Mouse (Mus musculus): Measurements from ENCODE around the gene Slc17a1. TPM values are rescaled to one million over a fixed set of nuclear protein-coding genes. Genes with fewer than 3 reads are reported as not detected.
A peak's percentile ranks its signal among the peaks of the same experiment; 100 is the strongest.

Gene Slc17a1
- polyA plus RNA-seq, 1 experiment from 2014 or later: not detected

- Histone ChIP-seq H3K27ac (no peak within 1 kb of the TSS), H3K9ac (no peak within 1 kb of the TSS), H3K36me3 (replicated peaks; ENCODE audit: control insufficient read depth, insufficient read depth) (no peaks in the 10 kb centered on the region), H3K4me3 (replicated peaks; ENCODE audit: low read length) (no peak within 1 kb of the TSS), H3K9me3 (ENCODE audit: control insufficient read depth, low read length) (no peaks in the 10 kb centered on the region), H3K27me3 (ENCODE audit: control insufficient read depth, insufficient read depth, low read length) (no peaks in the 10 kb centered on the region), H3K4me2 (replicated peaks) (no peak within 1 kb of the TSS), H3K4me1 (replicated peaks; ENCODE audit: control insufficient read depth, insufficient read depth, low read length) (no peaks in the 10 kb centered on the region)
- ATAC-seq (ENCODE audit: low FRiP score) (no peak), DNase-seq (ENCODE audit: low spot score) (no peak)
- WGBS: 96% methylated on average over 35 of the region's 39 CpGs
These were observed 66.1 kb downstream of the Slc17a1 start, which contains the start of gene Hist1h2ba for GRCm38 (mm10) chr13:23933421-23934210. Gene Hist1h2ba, minus strand, starts transcription at chr13:23934156.

GRCm38 (mm10) chr13:23934211-23934520 is 66.6 kb downstream of the Slc17a1 start, which contains the start of gene Hist1h2aa:
Gene Hist1h2aa, plus strand, starts transcription at chr13:23934462.
- Histone ChIP-seq H3K9ac (no peak within 1 kb of the TSS), H3K4me3 (replicated peaks; ENCODE audit: low read length) (no peak within 1 kb of the TSS), H3K9me3 (ENCODE audit: control insufficient read depth, low read length) (no peaks in the 10 kb centered on the region), H3K36me3 (replicated peaks; ENCODE audit: control insufficient read depth, insufficient read depth) (no peaks in the 10 kb centered on the region), H3K4me1 (replicated peaks; ENCODE audit: control insufficient read depth, insufficient read depth, low read length) (no peaks in the 10 kb centered on the region), H3K4me2 (replicated peaks) (no peak within 1 kb of the TSS), H3K27me3 (ENCODE audit: control insufficient read depth, insufficient read depth, low read length) (no peaks in the 10 kb centered on the region), H3K27ac (no peak within 1 kb of the TSS)
- ATAC-seq (ENCODE audit: low FRiP score): no peak
- 91% methylated on average over 10 of the region's 10 CpGs for WGBS
- DNase-seq (ENCODE audit: low spot score): no peak

- Histone ChIP-seq H3K4me3 (replicated peaks; ENCODE audit: low read length) (no peak overlapping the region), H3K27me3 (ENCODE audit: control insufficient read depth, insufficient read depth, low read length) (no peaks in the 10 kb centered on the region), H3K9ac (no peak overlapping the region), H3K27ac (no peak overlapping the region), H3K36me3 (replicated peaks; ENCODE audit: control insufficient read depth, insufficient read depth) (no peaks in the 10 kb centered on the region), H3K9me3 (ENCODE audit: control insufficient read depth, low read length) (no peaks in the 10 kb centered on the region), H3K4me1 (replicated peaks; ENCODE audit: control insufficient read depth, insufficient read depth, low read length) (no peaks in the 10 kb centered on the region), H3K4me2 (replicated peaks) (no peak overlapping the region)
- 90% methylated on average over 1 of the region's 1 CpGs for WGBS
- DNase-seq (ENCODE audit: low spot score) (peak; percentile 40), ATAC-seq (ENCODE audit: low FRiP score) (no peak)
These were observed 71.1 kb downstream of the Slc17a1 start for GRCm38 (mm10) chr13:23938699-23939098.

- Histone ChIP-seq H3K4me2 (replicated peaks) (no peak overlapping the region), H3K9ac (no peak overlapping the region), H3K4me3 (replicated peaks; ENCODE audit: low read length) (no peak overlapping the region), H3K36me3 (replicated peaks; ENCODE audit: control insufficient read depth, insufficient read depth) (no peaks in the 10 kb centered on the region), H3K4me1 (replicated peaks; ENCODE audit: control insufficient read depth, insufficient read depth, low read length) (no peaks in the 10 kb centered on the region), H3K27me3 (ENCODE audit: control insufficient read depth, insufficient read depth, low read length) (no peaks in the 10 kb centered on the region), H3K9me3 (ENCODE audit: control insufficient read depth, low read length) (no peaks in the 10 kb centered on the region), H3K27ac (no peak overlapping the region)
- ATAC-seq (ENCODE audit: low FRiP score): no peak
- no peak for DNase-seq (ENCODE audit: low spot score)
- WGBS: 67% methylated on average over 6 of the region's 6 CpGs
These were observed 72.7 kb downstream of the Slc17a1 start for GRCm38 (mm10) chr13:23940291-23940690.

GRCm38 (mm10) chr13:23942861-23943260 is 75.3 kb downstream of the Slc17a1 start:
- H3K4me2 ChIP-seq (replicated peaks): no peak overlapping the region
- ATAC-seq (ENCODE audit: low FRiP score) (no peak), DNase-seq (ENCODE audit: low spot score) (no peak)
- H3K4me3 ChIP-seq (replicated peaks; ENCODE audit: low read length): no peak overlapping the region
- H3K4me1 ChIP-seq (replicated peaks; ENCODE audit: control insufficient read depth, insufficient read depth, low read length): no peaks in the 10 kb centered on the region
- no peaks in the 10 kb centered on the region for H3K27me3 ChIP-seq (ENCODE audit: control insufficient read depth, insufficient read depth, low read length)
- H3K9me3 ChIP-seq (ENCODE audit: control insufficient read depth, low read length): no peaks in the 10 kb centered on the region
- WGBS: 55% methylated on average over 2 of the region's 2 CpGs
- H3K9ac ChIP-seq: no peak overlapping the region
- H3K27ac ChIP-seq: no peak overlapping the region
- H3K36me3 ChIP-seq (replicated peaks; ENCODE audit: control insufficient read depth, insufficient read depth): no peaks in the 10 kb centered on the region

Small RNAs within 50 kb of the gene (microRNA-seq; reads per million reads assigned to microRNA genes)
- not detected for gene Gm44344

Other genes with a start within 250 kb of the Slc17a1 start
- 0.52 and 1.0 TPM in 2 replicates for gene Hist1h2be, start 246.6 kb upstream of the Slc17a1 start, polyA plus RNA-seq (2014; fragmentation: Nextera tagmentation; extraction: Ambion mirVana)
- gene Hist1h1e, start 245.2 kb upstream of the Slc17a1 start, polyA plus RNA-seq (2014; fragmentation: Nextera tagmentation; extraction: Ambion mirVana): 4.4 and 5.3 TPM in 2 replicates
- gene Hist1h2ac, start 183.8 kb upstream of the Slc17a1 start, polyA plus RNA-seq (2014; fragmentation: Nextera tagmentation; extraction: Ambion mirVana): 0.26 and 0.27 TPM in 2 replicates
- 14.5 and 15.1 TPM in 2 replicates for gene Hist1h2bc, start 183.6 kb upstream of the Slc17a1 start, polyA plus RNA-seq (2014; fragmentation: Nextera tagmentation; extraction: Ambion mirVana)
- gene Hist1h1t, start 171.9 kb upstream of the Slc17a1 start, polyA plus RNA-seq (2014; fragmentation: Nextera tagmentation; extraction: Ambion mirVana): not detected in 2 replicates
- gene Hist1h4c, start 169.3 kb upstream of the Slc17a1 start, polyA plus RNA-seq (2014; fragmentation: Nextera tagmentation; extraction: Ambion mirVana): 3.0 and 3.5 TPM in 2 replicates
- gene Hfe, start 156.9 kb upstream of the Slc17a1 start, polyA plus RNA-seq (2014; fragmentation: Nextera tagmentation; extraction: Ambion mirVana): 4.8 and 7.0 TPM in 2 replicates
- 7.2 and 8.3 TPM in 2 replicates for gene Hist1h1c, start 128.9 kb upstream of the Slc17a1 start, polyA plus RNA-seq (2014; fragmentation: Nextera tagmentation; extraction: Ambion mirVana)
- gene Hist1h3c, start 122.1 kb upstream of the Slc17a1 start, polyA plus RNA-seq (2014; fragmentation: Nextera tagmentation; extraction: Ambion mirVana): 1.1 TPM in 1 of 2 replicates, not detected in the other
- gene Hist1h2bb, start 121.0 kb upstream of the Slc17a1 start, polyA plus RNA-seq (2014; fragmentation: Nextera tagmentation; extraction: Ambion mirVana): 0.64 TPM in 1 of 2 replicates, not detected in the other
- 6.7 and 9.8 TPM in 2 replicates for gene Hist1h2ab, start 116.6 kb upstream of the Slc17a1 start, polyA plus RNA-seq (2014; fragmentation: Nextera tagmentation; extraction: Ambion mirVana)
- gene Hist1h3b, start 115.5 kb upstream of the Slc17a1 start, polyA plus RNA-seq (2014; fragmentation: Nextera tagmentation; extraction: Ambion mirVana): 1.1 and 1.8 TPM in 2 replicates
- 2.1 TPM in 1 of 2 replicates, not detected in the other for gene Hist1h4b, start 110.7 kb upstream of the Slc17a1 start, polyA plus RNA-seq (2014; fragmentation: Nextera tagmentation; extraction: Ambion mirVana)
- 0.55 TPM in 1 of 2 replicates, not detected in the other for gene Hist1h4a, start 106.5 kb upstream of the Slc17a1 start, polyA plus RNA-seq (2014; fragmentation: Nextera tagmentation; extraction: Ambion mirVana)
- 0.94 and 2.1 TPM in 2 replicates for gene Hist1h3a, start 105.4 kb upstream of the Slc17a1 start, polyA plus RNA-seq (2014; fragmentation: Nextera tagmentation; extraction: Ambion mirVana)
- 0.50 and 1.1 TPM in 2 replicates for gene Hist1h1a, start 104.1 kb upstream of the Slc17a1 start, polyA plus RNA-seq (2014; fragmentation: Nextera tagmentation; extraction: Ambion mirVana)
- not detected in 2 replicates for gene Trim38, start 97.8 kb upstream of the Slc17a1 start, polyA plus RNA-seq (2014; fragmentation: Nextera tagmentation; extraction: Ambion mirVana)
- not detected in 2 replicates for gene Slc17a2, start 60.8 kb upstream of the Slc17a1 start, polyA plus RNA-seq (2014; fragmentation: Nextera tagmentation; extraction: Ambion mirVana)
- not detected in 2 replicates for gene Slc17a3, start 28.3 kb upstream of the Slc17a1 start, polyA plus RNA-seq (2014; fragmentation: Nextera tagmentation; extraction: Ambion mirVana)
- not detected in 2 replicates for gene Slc17a4, start 47.3 kb downstream of the Slc17a1 start, polyA plus RNA-seq (2014; fragmentation: Nextera tagmentation; extraction: Ambion mirVana)
- not detected in 2 replicates for gene Hist1h2ba, start 66.4 kb downstream of the Slc17a1 start, polyA plus RNA-seq (2014; fragmentation: Nextera tagmentation; extraction: Ambion mirVana)
- not detected in 2 replicates for gene Hist1h2aa, start 66.7 kb downstream of the Slc17a1 start, polyA plus RNA-seq (2014; fragmentation: Nextera tagmentation; extraction: Ambion mirVana)
- gene Scgn, start 123.5 kb downstream of the Slc17a1 start, polyA plus RNA-seq (2014; fragmentation: Nextera tagmentation; extraction: Ambion mirVana): 0.63 and 1.0 TPM in 2 replicates